Mouse (Mus musculus) monocyte, adult 2 months (primary cell): ENCODE results near the gene Olfr1177-ps.

ENCODE experiments used
- DNase-seq, 2 experiments: peaks; one replicate each; pipeline ENCODE4 v3.0.0; 2022; ENCODE audit warnings: low spot score in 2 of 2, low read depth in 1 of 2

The Olfr1177-ps gene

DNA sequence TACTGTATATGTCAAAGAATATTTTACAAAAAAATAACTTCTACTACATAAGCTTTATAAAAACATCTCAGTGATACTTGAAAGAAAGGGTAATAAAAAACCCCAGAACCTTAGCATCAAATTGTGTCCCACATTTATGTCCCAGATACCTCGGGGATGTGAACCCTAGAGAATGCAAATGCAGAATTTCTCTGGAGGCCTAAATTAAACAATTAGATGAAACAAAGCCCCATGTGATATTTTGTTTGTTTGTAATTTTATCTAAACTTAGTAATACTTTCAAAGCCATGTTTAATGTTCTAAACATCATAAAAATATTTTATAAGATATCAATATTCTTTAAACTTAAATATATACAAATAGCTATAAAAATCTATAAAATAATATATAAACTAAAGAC, at the start of gene Olfr1177-ps:
Gene Olfr1177-ps, minus strand, starts transcription at position 101 of the 400 bp plus-strand sequence.
- DNase-seq = no peak

DNA sequence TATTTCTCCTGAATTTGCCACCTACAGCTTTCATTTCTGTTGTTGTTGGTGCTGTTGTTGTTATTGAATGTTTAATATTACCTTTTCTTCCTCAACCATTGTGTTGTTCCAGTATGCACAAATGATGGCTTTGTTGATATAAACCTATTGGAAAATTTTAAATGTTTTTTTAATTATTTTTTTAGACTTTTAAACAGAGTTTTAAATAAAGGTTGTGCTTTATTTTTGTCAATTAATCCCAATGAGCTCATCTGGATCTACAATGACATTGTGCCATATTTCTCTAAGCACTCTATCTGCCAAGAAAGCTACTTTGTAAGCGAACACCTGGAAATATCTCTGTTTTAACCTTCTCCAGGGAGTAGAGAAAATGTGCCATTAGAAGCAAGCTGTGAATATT, 40.5 kb upstream of the Olfr1177-ps start, which contains the start of gene Olfr1178:
Gene Olfr1178, plus strand, starts transcription at position 301 of the 400 bp plus-strand sequence.
- no peak for DNase-seq

DNA sequence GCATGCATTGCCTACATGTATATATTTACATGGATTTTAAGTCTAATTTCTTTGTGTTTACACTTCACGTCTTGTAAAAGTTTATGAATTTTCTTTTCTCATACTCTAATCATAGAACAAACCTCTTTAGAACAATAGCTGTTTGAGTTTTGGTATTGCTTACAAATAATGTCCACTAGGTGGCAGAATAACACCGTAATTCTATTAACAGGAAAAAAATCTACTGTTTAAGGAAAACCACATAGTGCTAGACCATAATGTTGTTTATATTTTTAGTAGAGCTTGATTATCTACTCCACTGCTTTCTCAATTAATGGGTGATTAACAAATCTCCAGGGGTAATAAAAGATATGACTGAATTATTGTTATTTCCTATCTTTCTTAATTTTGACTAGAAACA, 10.0 kb upstream of the Olfr1177-ps start:
- DNase-seq = no peak

DNA sequence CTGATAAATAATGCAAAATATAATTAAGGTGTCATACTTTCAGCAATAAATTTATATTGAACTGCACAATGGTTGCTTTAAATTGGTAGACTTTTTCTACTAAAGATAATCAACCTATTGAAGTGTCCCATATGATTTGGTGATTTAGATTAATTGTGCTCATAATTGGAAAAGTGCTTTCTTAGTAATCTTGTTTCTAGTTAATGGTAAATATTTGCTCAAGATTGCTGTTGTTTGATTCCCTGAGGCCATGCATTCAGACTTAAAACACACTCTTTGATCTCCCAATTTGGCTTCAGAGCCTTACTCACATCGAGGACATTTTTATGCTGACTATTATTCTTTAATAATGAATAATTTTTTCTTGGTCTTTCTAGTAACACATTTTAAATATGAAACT, 9.9 kb downstream of the Olfr1177-ps start, which contains the start of gene Olfr1176:
Gene Olfr1176, plus strand, starts transcription at position 301 of the 400 bp plus-strand sequence.
- DNase-seq = no peak

DNA sequence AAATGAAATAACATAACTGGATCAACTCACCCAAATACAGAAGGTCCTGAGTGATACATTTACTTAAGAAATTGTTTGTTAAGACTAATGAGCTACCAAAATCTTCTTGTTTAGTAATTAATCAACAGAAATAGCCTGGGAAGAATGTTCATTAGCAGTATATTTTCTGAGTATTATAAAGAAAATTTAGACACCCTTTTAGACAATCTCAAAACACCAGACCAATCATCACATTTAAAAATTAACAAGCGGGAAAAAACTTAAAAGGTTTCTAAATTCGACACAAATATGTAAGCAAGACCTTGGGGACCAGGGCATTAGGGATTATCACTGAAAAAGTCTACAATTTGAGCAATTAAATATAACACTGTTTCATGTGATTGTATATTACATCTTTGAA, 19.2 kb downstream of the Olfr1177-ps start, which contains the start of gene Olfr1175-ps:
Gene Olfr1175-ps, minus strand, starts transcription at position 101 of the 400 bp plus-strand sequence.
- DNase-seq = no peak

DNA sequence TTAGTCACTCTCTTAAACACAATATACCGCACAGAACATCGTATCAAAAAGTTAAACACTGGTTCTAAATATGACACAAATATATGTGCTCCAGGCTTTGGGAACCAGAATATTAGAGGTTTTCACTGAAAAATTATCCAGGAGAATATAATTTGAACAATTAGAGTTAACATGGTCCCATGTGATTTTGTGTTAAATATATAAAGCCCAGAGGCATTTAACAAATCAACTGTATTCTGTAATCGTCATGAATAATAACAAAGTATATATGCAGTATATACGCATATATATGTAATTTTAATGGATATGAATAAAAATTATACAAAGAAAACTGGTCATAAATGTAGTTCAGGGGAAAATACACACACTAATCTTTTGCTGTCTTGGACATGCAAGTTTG, 31.3 kb downstream of the Olfr1177-ps start, which contains the start of gene Olfr1174-ps:
Gene Olfr1174-ps, minus strand, starts transcription at position 101 of the 400 bp plus-strand sequence.
- DNase-seq = no peak
